Mouse (Mus musculus): ENCODE measurements around the gene Cdkn1a. TPM values are rescaled to one million over a fixed set of nuclear protein-coding genes. Genes with fewer than 3 reads are reported as not detected.

The Cdkn1a gene
- polyA plus RNA-seq, 1 experiment, result not detected

DNA sequence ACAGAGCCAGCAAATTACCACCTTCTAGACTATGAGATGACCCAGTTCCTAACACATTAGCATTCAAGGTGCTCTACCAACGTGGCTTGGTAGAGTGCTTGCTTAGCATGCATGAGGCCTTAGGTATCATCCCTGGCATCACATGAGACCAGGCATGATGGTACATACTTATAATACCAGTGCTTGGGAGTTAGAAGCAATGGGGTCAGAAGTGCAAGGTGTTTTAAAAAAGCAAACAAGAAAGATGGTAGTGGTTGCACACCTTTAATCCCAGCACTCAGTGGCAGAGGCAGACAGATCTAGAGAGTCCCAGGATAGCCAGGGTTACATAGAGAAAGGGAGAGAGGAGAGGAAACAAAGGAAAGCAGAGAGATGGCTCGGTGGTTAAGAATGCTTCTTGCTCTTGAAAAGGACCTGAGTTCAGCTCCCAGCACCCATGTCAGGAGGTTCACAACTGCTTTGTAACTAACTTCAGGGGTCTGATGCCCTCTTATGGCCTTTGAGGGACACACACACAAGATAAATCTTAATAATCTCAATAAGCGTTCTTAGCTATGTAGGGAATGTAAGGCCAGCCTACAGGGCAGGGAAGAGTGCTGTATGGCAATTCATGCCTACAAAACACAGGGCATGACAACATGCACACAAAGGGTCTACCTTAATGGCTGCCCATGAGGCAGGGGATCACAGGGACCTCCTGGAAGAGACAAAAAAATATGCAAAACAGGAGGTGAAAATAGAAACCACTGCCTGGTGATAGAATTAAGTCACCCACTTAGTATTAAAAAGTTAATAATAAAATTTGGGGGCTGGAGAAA lies 42.9 kb upstream of the Cdkn1a start:
- WGBS, result 76% methylated on average over 3 of the region's 3 CpGs
- Histone ChIP-seq H3K27ac (ENCODE audit: insufficient read depth, low read depth, low read length) (no peak overlapping the region), H3K4me1 (ENCODE audit: control insufficient read depth, insufficient read depth, low read length) (peaks cover 14% of the 10 kb centered on the region), H3K4me3 (ENCODE audit: insufficient read depth, low read depth, low read length) (no peak overlapping the region)
- TF ChIP-seq POLR2A (IDR thresholded peaks at IDR 0.05; ENCODE audit: insufficient read depth, low read depth, low read length) (no peak), CTCF (IDR thresholded peaks at IDR 0.05; ENCODE audit: insufficient read depth, low read depth, low read length) (no peak)

DNA sequence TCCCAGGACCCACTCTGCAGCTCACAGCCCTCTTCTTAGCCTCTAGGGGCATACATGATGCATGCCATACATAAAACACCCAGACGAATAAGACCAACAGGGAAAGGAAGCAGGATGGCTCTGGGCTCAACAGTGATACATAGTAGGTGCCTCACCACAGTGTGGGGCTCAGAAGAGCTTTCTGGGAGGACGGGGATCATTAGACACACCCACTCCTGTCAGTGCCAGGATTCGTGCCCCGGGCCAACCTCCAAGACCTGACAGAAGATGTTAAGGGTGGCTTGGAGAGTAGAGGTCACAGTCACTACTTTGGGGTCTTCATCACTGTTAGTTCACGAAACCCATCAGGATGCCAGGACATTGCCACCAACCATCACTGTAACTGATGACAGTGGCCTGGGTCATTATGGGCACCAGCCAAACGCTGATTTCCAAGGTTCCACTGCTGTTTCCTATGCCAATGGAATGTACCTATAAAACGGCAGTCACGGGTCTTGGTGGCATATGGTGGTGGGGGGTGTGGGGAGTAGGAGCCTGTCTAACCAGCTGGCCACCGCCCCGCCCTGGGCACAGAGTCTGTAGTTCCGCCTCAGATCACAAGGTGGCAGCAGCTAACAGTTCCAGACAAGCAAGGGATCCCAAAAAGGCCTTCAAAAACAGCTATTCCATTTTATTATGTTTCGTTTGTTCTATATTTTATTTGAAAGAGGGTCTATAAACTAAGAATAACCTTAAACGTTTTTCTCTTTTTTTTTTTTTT lies 41.8 kb upstream of the Cdkn1a start:
- Histone ChIP-seq H3K4me1 (ENCODE audit: control insufficient read depth, insufficient read depth, low read length) (peaks cover 16% of the 10 kb centered on the region), H3K4me3 (ENCODE audit: insufficient read depth, low read depth, low read length) (no peak overlapping the region), H3K27ac (ENCODE audit: insufficient read depth, low read depth, low read length) (no peak overlapping the region)
- WGBS, result 10% methylated on average over 13 of the region's 13 CpGs
- TF ChIP-seq POLR2A (IDR thresholded peaks at IDR 0.05; ENCODE audit: insufficient read depth, low read depth, low read length), result no peak
- peak; percentile 79 for TF ChIP-seq CTCF (IDR thresholded peaks at IDR 0.05; ENCODE audit: insufficient read depth, low read depth, low read length)

GRCm38 (mm10) chr17:29049508-29049889 lies 41.3 kb upstream of the Cdkn1a start:
- WGBS, result 71% methylated on average over 5 of the region's 5 CpGs
- H3K27ac ChIP-seq (ENCODE audit: insufficient read depth, low read depth, low read length), result no peak overlapping the region
- TF ChIP-seq CTCF (IDR thresholded peaks at IDR 0.05; ENCODE audit: insufficient read depth, low read depth, low read length) (no peak), POLR2A (IDR thresholded peaks at IDR 0.05; ENCODE audit: insufficient read depth, low read depth, low read length) (no peak)

GRCm38 (mm10) chr17:29049923-29050322 lies 40.9 kb upstream of the Cdkn1a start:
- WGBS, result 86% methylated on average over 7 of the region's 7 CpGs
- TF ChIP-seq CTCF (IDR thresholded peaks at IDR 0.05; ENCODE audit: insufficient read depth, low read depth, low read length) (no peak), POLR2A (IDR thresholded peaks at IDR 0.05; ENCODE audit: insufficient read depth, low read depth, low read length) (no peak)
- Histone ChIP-seq H3K27ac (ENCODE audit: insufficient read depth, low read depth, low read length) (no peak overlapping the region), H3K4me3 (ENCODE audit: insufficient read depth, low read depth, low read length) (no peak overlapping the region), H3K4me1 (ENCODE audit: control insufficient read depth, insufficient read depth, low read length) (peaks cover 19% of the 10 kb centered on the region)

More at GRCm38 (mm10) chr17:29049508-29049889, 41.3 kb upstream of the Cdkn1a start:
- peaks cover 19% of the 10 kb centered on the region for H3K4me1 ChIP-seq (ENCODE audit: control insufficient read depth, insufficient read depth, low read length)
- H3K4me3 ChIP-seq (ENCODE audit: insufficient read depth, low read depth, low read length), result no peak overlapping the region

DNA sequence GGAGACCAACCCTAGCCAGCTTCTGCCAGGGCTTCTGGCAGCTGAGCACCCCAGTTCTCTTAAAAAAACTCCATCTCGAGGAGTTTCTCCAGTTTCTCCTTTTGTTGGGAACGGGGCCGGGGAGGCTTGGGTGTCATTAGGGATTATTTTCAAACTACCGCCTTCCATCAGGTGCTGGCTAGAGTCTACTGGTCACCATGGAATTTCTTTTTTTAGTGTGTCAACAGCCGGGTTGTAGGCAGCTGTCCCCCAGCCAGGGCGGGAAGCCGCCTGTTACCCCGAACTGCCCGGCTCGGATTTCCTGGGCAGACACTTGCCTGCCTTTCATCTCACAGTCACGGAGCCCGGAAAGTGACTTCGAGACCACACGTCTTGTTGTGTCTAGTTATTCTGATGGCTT lies 40.0 kb upstream of the Cdkn1a start:
- Histone ChIP-seq H3K4me1 (ENCODE audit: control insufficient read depth, insufficient read depth, low read length) (peaks cover 24% of the 10 kb centered on the region), H3K27ac (ENCODE audit: insufficient read depth, low read depth, low read length) (no peak overlapping the region), H3K4me3 (ENCODE audit: insufficient read depth, low read depth, low read length) (no peak overlapping the region)
- WGBS, result 49% methylated on average over 14 of the region's 14 CpGs
- no peak for TF ChIP-seq CTCF (IDR thresholded peaks at IDR 0.05; ENCODE audit: insufficient read depth, low read depth, low read length)
- TF ChIP-seq POLR2A (IDR thresholded peaks at IDR 0.05; ENCODE audit: insufficient read depth, low read depth, low read length), result no peak

DNA sequence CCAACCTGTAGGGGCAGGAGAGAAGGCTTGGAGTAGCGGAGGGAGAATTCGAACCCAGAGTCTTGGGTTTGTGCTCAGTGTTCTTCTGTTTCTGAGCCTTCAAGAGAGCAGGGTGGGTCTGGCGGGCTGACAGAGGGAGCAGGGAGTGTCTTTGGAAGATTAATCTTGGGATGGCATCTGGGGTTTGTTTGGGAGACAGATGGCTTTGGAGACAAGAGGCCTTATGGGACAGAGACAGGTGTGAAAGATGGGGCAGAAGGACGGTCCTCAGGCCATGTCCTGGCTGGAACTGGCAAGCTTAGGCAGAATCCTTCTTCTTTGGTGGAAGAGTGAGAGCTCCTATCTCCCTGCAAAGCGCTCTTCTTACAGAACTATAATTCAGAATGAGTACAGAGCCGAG lies 37.7 kb upstream of the Cdkn1a start:
- no peak for TF ChIP-seq POLR2A (IDR thresholded peaks at IDR 0.05; ENCODE audit: insufficient read depth, low read depth, low read length)
- no peak for TF ChIP-seq CTCF (IDR thresholded peaks at IDR 0.05; ENCODE audit: insufficient read depth, low read depth, low read length)
- Histone ChIP-seq H3K4me1 (ENCODE audit: control insufficient read depth, insufficient read depth, low read length) (peaks cover 41% of the 10 kb centered on the region), H3K4me3 (ENCODE audit: insufficient read depth, low read depth, low read length) (no peak overlapping the region), H3K27ac (ENCODE audit: insufficient read depth, low read depth, low read length) (no peak overlapping the region)
- WGBS, result 94% methylated on average over 6 of the region's 6 CpGs

GRCm38 (mm10) chr17:29053841-29054240 lies 36.9 kb upstream of the Cdkn1a start:
- H3K4me1 ChIP-seq (ENCODE audit: control insufficient read depth, insufficient read depth, low read length), result peaks cover 49% of the 10 kb centered on the region
- TF ChIP-seq CTCF (IDR thresholded peaks at IDR 0.05; ENCODE audit: insufficient read depth, low read depth, low read length) (no peak), POLR2A (IDR thresholded peaks at IDR 0.05; ENCODE audit: insufficient read depth, low read depth, low read length) (no peak)
- no peak overlapping the region for H3K27ac ChIP-seq (ENCODE audit: insufficient read depth, low read depth, low read length)
- 45% methylated on average over 7 of the region's 7 CpGs for WGBS
- H3K4me3 ChIP-seq (ENCODE audit: insufficient read depth, low read depth, low read length), result no peak overlapping the region

GRCm38 (mm10) chr17:29054429-29054828 lies 36.3 kb upstream of the Cdkn1a start:
- no peak overlapping the region for H3K4me3 ChIP-seq (ENCODE audit: insufficient read depth, low read depth, low read length)
- WGBS, result 57% methylated on average over 6 of the region's 6 CpGs
- no peak for TF ChIP-seq POLR2A (IDR thresholded peaks at IDR 0.05; ENCODE audit: insufficient read depth, low read depth, low read length)
- TF ChIP-seq CTCF (IDR thresholded peaks at IDR 0.05; ENCODE audit: insufficient read depth, low read depth, low read length), result no peak
- H3K27ac ChIP-seq (ENCODE audit: insufficient read depth, low read depth, low read length), result no peak overlapping the region
- H3K4me1 ChIP-seq (ENCODE audit: control insufficient read depth, insufficient read depth, low read length), result peaks cover 50% of the 10 kb centered on the region

DNA sequence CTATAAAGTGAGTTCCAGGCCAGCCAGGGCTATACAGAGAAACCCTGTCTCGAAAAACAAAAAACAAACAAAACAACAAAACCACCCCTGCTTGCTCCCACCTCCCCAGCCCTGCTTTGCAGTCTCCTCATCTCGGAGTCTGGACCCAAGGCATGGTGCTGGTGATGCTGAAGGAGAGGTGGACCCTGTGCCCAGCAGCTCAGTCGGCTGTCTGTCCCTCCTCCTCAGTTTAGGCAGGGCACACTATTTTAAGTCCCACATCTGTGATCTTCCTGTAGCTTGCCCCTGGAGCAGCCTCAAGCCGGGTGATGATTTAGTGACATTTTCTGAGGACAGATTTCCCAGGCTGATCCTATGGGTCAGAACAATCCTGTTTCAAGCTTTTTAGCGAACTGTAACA lies 35.2 kb upstream of the Cdkn1a start:
- H3K27ac ChIP-seq (ENCODE audit: insufficient read depth, low read depth, low read length), result no peak overlapping the region
- TF ChIP-seq CTCF (IDR thresholded peaks at IDR 0.05; ENCODE audit: insufficient read depth, low read depth, low read length) (no peak), POLR2A (IDR thresholded peaks at IDR 0.05; ENCODE audit: insufficient read depth, low read depth, low read length) (no peak)
- WGBS, result 61% methylated on average over 5 of the region's 5 CpGs
- H3K4me3 ChIP-seq (ENCODE audit: insufficient read depth, low read depth, low read length), result no peak overlapping the region
- peaks cover 47% of the 10 kb centered on the region for H3K4me1 ChIP-seq (ENCODE audit: control insufficient read depth, insufficient read depth, low read length)

All from olfactory bulb, adult 2 months (tissue).